Mouse (Mus musculus) layer of hippocampus, adult 18-20 months (tissue): ENCODE measurements around the gene Psma3. TPM values are rescaled to one million over a fixed set of nuclear protein-coding genes. Genes with fewer than 3 reads are reported as not detected.
A peak's percentile ranks its signal among the peaks of the same experiment; 100 is the strongest.
"Not testable (repeated sequence)": the region's sequence is repeated elsewhere in the genome, so short reads cannot be mapped to it uniquely, and the experiment has no call there.

Source experiments
- DNase-seq, 2 experiments: peaks; one replicate each; pipeline ENCODE4 v3.0.0; 2022; ENCODE audit warnings: low spot score in 2 of 2
- total RNA-seq, 2 experiments: library from RNA; stranded (reverse); gene quantifications; 2 replicates each; pipeline ENCODE4 v1.2.3; 2021

The Psma3 gene
- total RNA-seq, 2 experiments from 2014 or later: 185 to 216 TPM

DNA sequence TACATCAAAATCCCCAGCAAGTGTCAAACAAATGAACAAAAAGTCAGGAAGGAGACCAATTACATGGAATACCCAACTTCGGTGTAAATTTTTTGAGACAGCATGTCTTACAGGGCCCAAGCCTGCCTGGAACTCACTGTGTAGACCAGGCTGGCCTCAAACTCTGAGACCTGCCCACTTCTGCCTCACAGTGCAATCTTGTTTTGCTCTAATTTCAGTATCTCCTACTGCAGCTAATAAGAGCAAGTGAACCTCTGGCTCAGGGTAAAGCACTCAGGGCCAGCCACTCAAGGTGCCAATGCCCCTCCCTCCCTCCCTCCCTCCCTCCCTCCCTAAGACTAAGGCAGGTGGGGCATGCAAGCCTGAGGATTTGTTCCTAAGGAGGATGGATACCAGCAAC, 25.9 kb downstream of the Psma3 start:
- DNase-seq: no peak

DNA sequence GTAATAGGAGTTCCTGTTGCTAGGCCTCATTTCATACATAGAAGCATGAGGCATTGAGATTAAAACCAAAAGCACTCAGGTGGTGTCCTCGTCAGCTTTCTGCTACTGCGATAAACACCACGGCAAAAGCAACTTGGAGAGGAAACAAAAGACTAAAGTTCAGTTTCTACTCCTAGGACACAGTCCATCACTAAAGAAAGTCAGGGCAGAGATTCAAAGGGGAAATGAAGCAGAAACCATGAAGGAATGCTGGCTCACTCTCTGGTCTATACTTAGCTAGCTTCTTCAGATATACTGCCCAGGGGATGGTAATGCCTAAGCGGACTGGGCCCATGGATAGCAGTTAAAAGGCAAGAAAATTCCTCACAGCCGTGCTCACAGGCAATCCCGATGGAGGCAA, 27.0 kb downstream of the Psma3 start:
- no peak for DNase-seq

DNA sequence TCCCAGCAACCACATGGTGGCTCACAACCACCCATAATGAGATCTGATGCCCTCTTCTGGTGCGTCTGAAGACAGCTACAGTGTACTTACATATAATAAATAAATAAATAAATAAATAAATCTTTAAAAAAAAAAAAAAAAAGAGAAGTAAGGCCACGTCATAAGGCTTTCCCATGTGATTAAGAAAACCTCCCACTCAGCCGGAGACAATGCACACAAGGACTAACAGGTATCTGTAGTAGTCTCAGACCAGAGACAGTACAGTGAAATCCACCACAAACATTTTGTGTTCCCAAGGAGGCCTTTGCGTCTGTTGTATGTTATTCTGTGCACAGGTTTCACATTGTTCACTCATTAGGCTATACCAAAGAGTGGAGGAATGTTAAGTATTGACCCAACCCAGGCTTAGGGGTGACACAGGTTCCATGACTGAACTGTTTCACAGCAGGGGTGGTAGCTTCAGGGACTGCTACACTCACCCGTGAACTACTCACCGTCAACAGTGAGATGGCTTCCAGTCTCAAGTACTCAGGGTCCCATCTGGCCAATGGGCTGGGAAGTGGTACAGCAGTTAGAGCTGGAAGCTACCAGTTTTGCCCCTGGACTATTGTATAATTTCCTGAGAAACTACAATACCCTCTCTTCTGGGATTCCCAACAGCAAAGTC, 29.5 kb downstream of the Psma3 start:
- no peak for DNase-seq

- no peak for DNase-seq
Measured at GRCm38 (mm10) chr12:71006141-71006540, 31.7 kb downstream of the Psma3 start.

GRCm38 (mm10) chr12:71006901-71007300, 32.5 kb downstream of the Psma3 start:
- DNase-seq: no peak

DNA sequence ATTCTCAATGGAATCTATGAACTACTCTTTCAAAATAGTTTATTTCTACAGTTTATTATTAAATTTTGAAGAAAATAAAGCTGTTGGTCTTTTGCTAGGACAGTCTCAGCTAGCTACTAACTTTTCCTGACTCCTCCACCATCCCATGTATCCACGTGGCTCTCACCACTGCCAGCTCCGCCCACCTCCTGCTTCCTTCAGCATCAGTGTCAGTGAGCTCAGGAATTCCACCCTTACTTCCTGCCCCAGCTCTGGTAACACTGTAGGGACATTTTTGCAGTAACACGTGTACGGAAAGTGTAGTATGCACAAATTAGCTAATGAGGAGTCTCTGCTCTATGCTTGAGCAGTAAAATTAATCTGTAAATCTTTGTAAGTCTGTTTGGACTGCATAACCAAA, 35.3 kb downstream of the Psma3 start:
- no peak for DNase-seq

DNA sequence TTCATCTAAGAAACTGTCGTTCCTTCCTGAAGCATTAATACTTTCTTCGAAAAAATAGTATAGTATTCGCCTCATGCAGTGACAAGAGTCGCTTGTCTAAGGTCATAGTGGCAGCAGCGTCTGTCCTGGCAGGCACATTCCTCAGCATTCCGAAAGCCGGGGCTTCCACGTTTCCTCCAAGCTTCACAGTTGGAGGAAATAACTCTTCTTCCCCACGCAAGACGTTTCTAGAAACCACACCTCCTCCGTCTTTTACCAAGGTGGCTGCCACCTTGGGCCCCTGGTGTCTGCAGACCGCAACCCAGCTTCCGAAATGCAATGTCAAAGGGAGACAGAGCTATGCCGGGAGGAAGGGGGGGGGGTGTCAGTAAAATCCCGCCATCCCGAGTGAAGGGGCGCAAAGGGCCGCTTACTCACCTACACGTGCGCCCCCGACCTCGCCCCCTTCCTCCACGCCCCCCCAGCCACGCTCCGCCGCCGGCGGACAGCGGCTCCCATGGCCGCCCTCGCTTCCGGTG, 40.5 kb downstream of the Psma3 start:
- DNase-seq: no peak

DNA sequence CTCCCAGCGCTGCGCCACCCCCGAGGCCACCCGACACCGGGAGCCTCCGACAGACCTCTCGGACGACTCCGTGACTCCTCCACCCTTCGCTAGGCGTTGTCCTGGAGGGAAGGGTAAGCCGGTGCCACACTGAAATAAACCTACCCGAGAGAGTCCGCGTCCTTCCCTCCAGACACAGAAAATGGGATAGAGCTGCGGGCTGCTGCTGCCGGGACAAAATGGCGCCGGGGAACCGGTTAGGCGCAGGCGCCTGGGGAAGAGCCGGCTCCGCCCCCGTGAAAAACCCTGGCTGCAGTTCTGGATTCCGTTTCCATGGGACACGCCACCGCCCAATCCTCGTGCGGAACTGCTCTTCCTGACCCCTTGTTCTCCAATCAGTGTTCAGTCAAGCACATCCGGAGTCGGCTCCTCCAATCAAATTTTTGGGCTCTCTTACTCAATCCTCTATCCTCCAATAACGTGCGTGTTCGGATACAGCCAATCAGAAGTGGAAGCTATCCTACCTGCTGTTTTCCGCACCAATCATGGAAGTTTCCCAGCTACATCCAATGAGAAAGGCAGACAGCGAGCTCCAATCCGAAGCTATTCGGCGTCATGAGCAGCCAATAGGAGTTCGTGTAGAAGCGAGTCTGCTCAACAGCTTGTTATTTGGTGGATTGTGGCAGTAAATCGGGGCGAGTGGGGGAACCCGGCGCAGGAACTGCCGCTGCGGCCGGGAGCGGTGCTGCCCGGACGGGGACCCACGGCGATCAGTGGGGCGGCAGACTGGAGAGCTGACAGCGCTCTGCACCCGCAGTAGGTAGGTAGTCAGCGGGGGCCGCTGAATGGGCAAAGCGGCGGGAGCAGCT, 41.2 kb downstream of the Psma3 start, which contains the start of gene Arid4a:
Gene Arid4a (plus strand): TSS at position 628 of the 848 bp plus-strand sequence.
- peak; percentile 97 to 100 for DNase-seq

DNA sequence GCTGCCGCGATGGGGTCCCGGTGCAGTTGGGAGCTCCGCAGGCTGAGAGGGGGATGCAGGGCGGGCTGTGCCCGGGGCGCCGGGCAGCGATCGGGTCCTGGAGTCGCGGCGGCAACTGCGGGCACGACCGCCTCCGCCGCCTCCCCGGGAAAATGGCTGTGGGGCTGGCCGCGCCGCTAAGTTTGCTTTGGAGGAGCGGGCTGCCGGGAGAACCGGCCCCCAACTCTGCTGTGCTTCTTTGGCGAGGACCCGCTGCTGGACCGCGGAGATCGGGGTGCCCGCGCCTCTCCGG, 41.7 kb downstream of the Psma3 start:
- DNase-seq: no peak

DNA sequence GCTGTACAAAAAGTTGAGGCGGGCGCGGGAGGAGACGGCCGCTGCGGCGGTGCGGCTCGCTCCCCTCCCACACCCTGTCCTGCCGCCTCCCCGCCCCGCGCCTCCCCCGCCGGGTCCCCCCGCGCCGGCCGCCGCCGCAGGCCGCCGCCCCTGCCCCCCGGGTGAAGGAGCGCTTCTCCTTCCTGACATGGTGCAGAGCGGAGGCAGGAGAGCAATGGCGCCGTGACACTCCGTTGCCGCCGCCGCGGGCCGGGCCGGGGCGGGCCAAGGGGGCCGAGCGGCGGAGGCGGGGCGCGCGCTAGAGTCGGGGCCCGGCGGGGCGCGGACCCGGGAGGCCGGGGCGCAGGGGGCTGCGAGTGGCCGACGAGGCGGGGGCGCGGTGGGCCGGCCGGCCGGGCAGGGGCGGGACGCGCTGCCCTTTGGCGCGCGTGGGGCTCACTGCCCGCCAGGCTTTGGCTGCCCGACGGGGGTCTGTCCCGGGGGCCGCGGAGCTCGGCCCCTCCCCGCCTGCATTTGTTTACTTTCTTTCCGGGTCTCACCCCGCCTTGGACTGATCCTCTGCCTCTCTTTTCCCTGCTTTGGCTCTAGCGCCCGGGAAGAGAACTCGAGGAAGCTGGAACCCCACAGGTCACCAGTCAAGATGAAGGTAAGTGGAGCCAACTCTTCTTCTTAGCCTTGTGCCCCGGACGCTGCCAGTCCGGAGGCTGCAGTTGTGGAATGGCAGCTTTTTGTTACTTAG, 42.3 kb downstream of the Psma3 start:
- no peak for DNase-seq

DNA sequence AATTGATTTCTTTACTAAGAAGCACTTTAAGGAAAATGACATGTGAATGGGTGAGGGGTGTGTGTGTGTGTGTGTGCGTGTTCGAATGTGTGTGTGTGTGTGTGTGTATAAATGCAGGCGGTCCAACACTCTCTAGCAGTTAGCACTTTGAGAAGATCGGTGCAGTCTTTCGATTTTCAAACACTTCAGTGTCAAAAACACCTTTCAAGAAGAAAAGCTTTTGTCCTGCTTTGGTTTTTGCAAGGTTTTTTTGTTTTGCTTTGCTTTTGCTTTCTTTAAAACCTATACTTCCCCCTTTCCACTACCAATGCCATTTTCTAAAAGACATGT, 42.8 kb downstream of the Psma3 start:
- DNase-seq: no peak

DNA sequence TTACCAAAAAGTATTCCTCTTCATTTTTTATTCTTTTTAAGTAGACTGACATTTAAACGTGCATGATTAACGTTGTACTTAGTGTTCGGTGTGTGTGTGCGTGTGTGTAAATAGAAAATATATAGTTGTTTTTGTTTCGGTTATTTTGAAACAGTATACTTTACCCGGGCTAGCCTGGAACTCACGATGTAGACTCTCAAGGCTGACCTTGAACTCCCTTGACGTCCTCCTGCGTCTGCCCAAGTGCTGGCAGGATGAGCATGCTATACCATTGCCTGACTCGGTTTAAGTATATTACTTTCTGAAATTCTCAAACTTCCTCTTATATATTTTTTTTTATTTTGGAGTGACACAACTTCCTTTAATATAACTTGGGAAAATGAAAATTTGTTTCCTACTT, 43.4 kb downstream of the Psma3 start:
- DNase-seq: no peak

DNA sequence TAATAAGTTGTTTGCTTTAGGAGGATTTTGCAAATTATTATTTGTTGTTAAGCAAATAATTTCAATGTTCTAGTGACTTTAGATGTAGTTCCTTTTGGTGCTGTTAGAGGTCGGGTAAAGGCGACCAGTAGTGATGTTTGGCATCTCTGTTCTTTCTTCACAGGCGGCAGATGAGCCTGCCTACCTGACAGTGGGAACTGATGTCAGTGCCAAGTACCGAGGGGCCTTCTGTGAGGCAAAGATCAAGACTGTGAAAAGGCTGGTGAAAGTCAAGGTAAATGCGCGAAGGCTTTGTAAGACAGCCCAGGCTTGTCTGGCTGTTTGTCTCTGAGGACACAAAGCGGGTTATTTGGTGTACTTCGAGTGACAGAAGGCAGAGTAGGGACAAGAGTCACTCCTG, 44.8 kb downstream of the Psma3 start:
- no peak for DNase-seq

DNA sequence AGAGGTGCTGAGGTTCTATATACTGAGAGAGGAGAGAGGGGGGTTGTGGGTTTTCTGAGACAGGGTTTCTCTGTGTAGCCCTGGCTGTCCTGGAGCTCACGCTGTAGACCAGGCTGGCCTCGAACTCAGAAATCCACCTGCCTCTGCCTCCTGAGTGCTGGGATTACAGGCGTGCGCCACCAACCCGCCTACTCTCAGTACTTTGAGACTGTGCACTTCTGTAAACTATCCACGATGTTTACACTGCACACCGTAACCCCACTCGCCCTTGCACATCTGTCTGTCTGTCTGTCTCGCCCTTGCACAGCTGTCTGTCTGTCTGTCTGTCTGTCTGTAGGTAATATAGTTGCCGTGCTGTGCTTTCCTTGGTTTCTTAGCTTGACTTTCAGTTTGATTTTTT, 50.0 kb downstream of the Psma3 start:
- DNase-seq: no peak

DNA sequence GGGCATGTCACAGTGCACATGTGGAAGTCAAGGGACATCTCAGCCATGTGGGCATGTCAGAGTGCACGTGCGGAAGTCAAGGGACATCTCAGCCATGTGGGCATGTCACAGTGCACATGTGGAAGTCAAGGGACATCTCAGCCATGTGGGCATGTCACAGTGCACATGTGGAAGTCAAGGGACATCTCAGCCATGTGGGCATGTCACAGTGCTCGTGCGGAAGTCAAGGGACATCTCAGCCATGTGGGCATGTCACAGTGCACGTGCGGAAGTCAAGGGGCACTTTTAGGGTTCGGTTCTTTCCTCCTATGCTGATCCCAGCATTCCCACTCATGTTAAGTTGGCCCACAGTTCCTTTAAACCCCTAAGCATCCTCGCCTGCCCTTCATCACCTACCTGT, 53.8 kb downstream of the Psma3 start:
- not testable (repeated sequence) for DNase-seq

DNA sequence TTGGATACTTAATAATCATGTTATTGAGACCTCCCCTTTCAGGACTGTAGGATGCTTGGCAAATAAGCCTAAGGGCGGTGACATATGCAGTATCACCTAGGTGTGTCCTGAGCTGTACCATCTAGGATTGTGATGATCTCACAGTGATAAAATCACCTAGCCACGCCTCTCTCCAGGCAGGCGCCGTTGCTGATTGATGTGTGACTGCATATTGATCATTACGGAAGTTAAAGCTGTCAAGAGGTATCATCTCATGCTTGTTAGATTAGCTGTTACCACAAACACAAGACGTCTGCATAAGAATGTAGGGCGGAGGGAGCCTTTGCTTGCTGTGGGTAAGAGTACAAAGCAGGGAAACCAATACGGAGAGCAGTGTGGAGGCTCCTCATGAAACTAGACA, 55.8 kb downstream of the Psma3 start:
- DNase-seq: no peak

GRCm38 (mm10) chr12:71030722-71031121, 56.3 kb downstream of the Psma3 start:
- no peak for DNase-seq

DNA sequence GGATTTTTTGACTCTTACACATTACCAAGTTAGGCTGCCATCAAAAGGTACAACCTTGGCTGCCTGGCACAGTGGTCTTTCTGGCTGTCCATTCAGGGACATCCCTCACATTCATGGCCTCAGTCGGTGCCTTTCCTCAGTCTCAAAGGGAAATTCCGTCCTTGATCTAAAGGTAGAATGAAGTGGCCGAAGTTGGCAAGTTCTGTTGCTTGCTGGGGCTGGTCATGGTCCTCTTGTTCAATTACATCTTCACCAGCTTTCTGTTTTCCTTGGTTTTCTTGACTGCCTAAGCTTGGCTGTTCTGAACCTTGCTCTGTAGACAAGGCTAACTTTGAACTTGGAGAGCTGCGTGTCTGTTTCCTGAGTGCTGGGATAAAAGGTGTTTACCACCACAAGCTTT, 61.4 kb downstream of the Psma3 start:
- DNase-seq: no peak

GRCm38 (mm10) chr12:71036729-71037404, 62.4 kb downstream of the Psma3 start:
- DNase-seq: no peak

DNA sequence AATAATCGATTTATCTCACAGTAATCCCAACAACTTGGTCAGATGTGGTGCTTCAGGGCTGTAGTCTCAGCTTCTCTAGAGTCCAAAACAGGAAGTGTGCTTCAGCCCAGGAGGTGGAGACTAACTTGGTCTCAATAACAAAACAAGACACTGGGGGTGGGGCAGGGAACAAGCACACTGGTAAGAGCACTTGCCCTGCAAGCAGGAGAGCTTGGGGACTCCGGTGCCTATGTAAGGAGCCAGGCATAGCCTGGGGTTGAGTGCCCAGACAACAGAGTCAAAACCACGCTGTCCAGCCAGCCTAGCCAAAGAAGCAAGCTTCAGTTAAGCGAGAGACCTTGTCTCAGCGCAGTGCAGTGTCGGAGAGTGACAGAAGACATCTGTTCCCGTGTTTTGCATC, 66.0 kb downstream of the Psma3 start:
- no peak for DNase-seq

DNA sequence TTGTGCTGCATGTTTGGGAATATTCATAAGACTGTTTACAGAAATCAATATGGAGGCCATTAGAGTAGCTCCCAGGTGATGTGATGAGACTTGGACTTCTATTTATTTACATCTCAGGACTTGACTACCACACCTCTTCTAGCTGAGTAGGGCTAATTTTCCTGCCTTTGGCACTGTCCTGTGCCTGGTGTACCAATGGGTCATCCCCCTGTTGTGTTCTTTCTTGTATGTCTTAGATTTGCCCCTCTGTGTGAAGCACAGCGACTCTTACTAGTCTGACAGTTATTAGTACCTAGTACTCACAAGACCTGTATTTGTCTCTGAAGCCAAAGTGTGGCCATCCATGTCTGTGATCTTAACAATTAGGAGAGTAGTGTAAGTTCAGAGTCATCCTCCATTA, 68.0 kb downstream of the Psma3 start:
- DNase-seq: no peak

DNA sequence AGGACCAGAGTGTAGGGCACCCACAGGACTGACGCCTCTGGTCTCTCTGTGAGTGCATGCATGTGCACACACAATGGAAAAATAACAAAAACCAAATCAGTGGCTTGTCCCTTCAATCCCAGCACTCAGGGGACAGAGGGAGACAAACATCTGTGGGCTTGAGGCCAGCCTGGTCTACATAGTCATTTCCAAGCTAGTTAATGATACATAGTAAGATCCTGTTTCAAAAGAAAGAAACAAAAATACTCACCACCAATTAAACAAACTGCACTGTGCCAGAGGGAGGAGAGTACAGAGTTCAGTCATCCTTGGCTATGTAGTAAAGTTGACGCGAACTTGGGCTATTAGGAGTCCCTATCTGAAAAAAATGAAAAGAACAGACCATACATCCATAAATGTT, 69.2 kb downstream of the Psma3 start:
- DNase-seq: no peak
